Mouse (Mus musculus) MEL-GATA-1-ER (cell line): ENCODE data around the gene Gpr153.

Source experiments
- DNase-seq: peaks from one replicate; pipeline ENCODE4 v3.0.0-alpha.2; 2012; ENCODE audit warnings: low read depth; ENCODE audit errors: extremely low read depth

The Gpr153 gene

GRCm38 (mm10) chr4:152264867-152265568, 9.0 kb upstream of the Gpr153 start:
- DNase-seq: no peak

DNA sequence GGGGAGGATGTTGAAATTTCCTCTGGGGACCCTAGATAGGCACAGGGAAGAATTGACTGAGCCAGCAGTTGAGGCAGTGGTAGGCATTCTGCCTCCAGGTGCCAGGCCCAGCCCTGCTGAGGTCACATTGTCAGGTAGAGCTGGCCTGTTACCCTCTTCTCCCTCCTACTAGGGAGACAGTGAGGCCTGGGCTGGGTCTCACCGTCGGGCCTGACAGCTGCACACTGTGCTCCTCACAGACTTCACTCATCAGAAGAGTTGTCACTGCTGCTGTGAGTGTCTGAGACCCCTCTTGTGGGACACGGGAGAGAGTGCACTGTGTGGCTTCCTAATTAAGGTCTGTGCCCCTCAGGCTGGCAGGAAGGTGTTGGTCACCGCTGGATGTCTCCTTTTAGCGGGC, 8.2 kb upstream of the Gpr153 start:
- no peak for DNase-seq

DNA sequence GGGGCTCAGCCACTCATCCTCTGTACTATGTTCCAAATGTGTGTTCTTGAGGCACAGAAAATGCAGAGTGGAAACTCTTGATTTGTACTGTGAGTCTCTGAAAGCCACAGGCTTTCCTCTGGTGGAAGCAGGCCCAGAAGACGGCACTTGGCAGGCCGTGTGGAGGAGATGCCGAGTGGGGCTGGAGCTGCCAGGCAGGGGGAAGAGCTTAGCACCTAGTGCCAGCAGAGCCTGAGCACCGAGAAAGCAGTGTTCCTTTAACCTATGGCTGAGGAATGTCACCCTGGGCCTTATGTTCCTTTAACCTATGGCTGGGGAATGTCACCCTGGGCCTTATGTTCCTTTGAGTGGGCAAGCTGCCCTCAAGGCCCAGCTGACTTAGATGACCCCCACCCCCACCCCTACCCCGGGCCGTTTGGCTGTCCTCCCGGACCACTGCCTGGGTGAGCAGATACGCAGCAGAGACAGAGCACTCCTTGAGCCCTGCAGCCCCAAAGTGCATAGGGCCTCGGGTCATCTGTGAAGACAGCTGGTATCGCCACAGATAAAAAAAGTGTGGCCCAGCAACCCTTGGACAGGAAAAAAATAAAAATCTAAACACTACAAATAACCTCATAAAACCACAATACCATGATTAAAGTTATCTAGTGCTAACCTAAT, 7.7 kb upstream of the Gpr153 start:
- no peak for DNase-seq

GRCm38 (mm10) chr4:152267748-152268369, 6.2 kb upstream of the Gpr153 start:
- no peak for DNase-seq

- DNase-seq: no peak
Measured at GRCm38 (mm10) chr4:152269967-152270366, 4.1 kb upstream of the Gpr153 start.

DNA sequence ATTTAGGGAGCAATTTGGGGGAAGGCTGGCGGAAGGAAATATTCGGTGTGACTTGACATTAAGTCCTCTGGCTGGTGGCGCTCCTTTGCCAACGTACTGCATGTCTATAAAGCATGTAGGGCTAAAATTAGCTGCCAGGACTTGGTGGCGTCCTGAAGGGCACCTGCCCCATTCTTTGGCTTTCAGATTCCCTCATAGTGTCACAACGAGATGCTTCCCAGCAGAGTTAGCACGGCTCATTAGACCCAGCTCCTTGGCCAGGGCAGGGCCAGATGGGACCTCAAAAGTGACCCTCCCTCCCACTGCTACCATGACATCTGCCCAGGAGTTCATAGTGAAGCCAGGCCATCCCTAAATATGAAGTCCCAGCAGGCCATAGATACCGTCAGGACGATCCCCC, 3.4 kb upstream of the Gpr153 start:
- DNase-seq: no peak

DNA sequence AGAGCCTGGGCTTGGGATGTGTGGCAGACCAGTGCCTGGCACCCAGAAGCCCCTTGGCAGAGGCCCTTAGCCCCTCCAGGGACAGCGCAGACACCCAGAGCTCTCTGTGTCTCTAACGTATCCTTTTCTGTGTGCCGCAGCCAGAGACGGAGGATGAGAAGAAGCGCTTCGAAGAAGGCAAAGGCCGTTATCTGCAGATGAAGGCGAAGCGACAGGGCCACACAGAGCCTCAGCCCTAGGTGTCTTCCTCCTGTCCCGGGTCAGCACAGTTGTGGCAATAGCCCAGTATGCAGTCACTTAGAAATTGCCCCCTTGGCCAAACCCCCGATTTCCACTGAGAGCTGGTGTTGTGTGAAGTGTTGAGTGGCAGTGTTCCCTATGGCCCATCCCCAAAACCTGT, 2.7 kb upstream of the Gpr153 start:
- DNase-seq: no peak

DNA sequence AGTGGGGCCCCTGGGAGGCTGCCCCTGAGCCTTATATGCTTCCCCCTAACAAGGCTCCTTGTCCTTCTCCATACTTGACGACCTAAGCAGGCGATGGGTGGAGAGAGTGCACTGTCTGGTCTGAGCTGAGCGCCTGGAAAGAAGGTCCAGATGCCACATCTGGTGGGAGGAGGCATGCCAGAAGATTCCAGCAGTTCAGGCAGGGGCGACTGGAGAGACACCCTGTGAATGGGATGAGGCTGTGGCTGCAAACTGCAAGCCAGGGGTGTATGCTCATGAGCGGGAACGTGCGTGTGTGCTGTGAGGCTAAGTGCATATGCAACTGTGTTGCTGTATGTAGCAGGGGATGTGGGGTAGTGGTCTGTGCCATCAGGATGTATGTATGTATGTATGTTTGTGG, 2.0 kb upstream of the Gpr153 start:
- DNase-seq: no peak

GRCm38 (mm10) chr4:152272449-152273049, 1.5 kb upstream of the Gpr153 start:
- DNase-seq: no peak

DNA sequence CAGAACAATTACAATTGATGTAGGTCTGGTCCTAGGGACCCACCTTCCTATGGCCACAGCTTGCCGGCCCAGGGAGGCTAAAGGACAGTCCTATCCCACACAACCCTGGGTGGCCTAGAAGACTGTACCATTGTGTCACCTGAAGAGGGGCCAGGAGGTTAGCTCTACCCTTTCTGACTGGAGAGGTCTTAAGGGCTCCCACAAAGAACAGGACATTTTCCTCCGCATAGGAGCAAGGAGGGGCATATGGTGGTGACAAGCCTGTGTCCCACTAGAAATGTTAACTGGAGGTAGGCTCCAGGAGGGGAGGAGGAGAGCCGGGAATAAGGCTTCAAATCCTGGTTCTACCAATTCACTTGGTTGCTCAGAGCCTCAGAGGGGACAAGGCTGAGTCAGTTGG, 841 bp upstream of the Gpr153 start:
- DNase-seq: no peak

DNA sequence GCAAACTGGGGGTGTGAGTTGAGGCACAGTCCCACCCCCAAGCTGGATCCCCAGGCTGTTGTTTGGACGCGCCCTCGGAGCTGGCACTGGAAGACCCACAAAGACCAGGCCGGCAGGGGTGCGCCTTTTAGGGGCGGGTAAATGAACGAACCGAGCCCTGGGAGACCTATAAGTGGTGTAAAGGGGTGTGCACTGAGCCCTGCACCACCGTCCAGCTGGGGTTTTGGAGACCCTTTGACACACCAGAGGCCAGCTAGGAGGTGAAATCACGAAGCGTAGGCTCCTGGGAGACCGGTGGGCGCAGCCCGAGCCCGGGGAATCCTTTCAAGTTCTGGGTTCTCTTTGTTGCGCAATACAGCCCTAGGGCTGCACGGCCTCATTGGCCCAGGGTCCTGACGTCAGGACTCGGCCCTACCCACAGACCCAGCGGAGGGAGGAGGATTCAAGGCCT, 674 bp downstream of the Gpr153 start:
- no peak for DNase-seq

DNA sequence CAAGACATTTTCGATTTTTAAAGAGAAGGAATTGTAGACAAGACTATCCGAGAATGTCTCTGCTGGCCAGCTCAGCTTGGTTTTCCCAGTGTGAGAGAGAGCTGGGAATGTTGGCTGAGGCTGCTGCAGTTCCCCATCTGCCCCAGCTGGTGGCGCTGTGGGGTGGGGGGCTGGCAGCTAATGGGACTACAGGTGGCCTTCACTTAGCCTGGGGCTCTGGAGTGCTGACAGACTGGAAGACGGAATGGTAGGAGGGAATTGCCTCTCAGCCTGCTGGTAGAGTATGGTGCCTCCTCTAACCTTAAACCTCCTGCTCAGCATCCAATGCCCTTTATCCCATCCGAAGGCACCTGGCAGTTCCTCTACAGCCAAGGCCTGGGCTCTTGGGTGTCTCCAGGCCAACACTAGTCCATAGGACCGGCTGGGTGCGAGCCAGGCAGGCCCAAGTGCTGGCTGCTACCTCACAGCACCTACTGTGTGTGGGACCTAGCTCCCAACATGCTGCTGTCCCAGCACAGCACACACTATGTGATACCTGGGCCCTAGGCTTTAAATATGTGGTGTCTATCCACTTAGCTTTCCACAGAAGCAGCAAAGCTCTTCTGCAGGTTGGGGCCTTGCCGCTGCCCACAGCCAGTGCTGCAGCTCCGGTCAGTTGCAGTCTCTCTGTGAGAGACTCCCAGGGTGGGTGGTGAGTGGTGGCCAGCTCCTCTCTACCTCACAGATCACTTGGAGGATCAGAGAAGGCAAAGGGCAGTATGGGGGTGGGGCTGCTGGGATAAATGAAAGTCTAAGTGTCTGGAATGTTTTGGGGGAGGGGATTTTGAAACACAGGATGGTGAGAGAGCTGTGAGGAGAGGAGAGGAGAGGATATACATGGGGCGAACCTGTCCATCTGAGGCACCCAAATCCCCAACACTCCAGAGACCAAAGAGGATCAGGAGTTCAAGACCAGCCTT, 2.6 kb downstream of the Gpr153 start:
- DNase-seq: no peak

DNA sequence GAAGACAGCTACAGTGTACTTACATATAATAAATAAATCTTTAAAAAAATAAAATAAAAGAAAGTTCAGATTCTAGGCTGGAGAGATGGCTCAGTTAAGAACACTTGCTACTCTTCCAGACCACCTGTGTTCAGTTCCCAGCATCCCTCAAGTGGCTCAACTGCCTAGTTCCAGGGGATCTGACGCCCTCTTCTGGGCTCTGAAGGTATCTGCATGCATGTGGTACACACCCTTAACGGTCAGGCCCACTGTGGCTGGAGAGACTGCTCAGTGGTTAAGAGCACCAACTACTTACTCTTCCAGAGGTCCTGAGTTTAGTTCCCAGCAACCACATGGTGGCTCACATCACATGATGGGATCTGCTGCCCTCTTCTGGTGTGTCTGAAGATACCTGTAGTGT, 3.9 kb downstream of the Gpr153 start:
- no peak for DNase-seq

DNA sequence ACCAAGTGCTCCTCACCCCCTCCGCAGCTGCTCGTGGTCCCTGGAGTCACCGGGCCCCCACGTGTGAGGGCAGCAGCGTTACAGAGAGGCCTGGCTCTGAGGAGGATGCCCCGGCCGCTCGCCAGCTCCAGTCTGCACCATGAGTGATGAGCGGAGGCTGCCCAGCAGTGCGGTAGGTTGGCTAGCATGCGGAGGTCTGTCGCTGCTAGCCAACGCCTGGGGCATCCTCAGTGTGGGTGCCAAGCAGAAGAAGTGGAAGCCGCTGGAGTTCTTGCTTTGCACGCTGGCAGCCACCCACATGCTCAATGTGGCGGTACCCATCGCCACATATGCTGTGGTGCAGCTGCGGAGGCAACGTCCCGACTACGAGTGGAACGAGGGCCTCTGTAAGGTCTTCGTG, 5.0 kb downstream of the Gpr153 start:
- DNase-seq: no peak

GRCm38 (mm10) chr4:152281601-152282000, 7.6 kb downstream of the Gpr153 start:
- DNase-seq: no peak

DNA sequence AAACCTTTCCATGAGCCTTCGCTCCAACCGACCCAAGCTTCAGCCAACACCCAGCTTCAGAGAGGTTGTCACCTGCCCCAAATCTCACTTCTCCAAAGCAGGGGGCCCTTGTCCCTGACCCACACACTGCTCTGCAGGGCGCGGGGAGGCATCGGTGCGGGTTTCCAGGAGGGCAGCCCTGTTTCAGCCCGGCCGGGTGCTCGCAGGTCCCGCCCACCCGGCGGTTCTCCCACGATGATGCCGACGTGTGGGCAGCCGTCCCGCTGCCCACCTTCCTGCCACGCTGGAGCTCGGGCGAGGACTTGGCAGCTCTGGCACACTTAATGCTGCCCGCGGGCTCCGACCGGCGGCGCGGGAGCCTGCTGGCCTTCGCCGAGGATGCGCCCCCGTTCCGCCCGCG, 8.7 kb downstream of the Gpr153 start:
- DNase-seq: no peak

GRCm38 (mm10) chr4:152283186-152283950, 9.3 kb downstream of the Gpr153 start:
- DNase-seq: no peak

GRCm38 (mm10) chr4:152285505-152285904, 11.5 kb downstream of the Gpr153 start:
- DNase-seq: no peak

DNA sequence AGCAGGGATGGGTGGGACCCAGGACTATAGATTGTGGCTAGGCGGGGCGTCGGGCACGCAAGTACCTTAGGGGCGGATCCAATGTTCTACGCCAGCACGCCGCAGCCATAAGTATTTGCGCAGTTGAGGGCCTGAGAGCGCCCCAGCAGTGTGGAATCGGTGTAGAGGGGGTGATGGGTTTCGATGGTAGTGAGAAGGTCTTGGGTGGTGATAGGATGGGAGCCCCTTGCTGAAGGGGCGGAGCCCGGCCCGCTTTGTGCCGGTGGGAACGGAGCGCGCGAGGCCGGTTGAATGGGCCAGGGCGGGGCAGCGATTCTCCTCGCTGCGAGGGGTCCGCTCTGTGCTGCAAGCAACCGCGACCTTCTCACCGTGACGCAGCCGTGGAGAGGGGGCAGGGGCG, 12.2 kb downstream of the Gpr153 start:
- no peak for DNase-seq

DNA sequence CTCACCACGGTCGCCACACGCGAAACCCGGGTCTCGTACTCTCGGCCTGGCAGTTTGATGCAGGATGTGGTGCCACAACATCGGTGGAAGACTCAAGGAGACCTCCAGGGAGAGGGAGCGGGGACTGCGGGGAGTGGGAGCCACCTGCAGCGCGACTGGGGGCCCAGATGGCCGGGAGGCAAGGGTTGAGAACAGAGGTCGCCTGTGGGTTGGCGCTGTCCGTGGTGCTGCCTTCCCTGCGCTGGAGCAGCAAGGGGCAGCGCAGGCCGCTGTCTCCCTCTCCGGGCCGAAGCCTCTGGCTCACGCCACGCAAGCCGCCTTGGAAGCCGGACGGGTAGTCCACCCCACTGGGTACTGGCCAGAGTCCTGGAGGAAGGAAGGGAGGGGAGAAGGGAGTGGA, 12.9 kb downstream of the Gpr153 start:
- no peak for DNase-seq
